Mouse (Mus musculus): ENCODE data around the gene Crnkl1.

- TF ChIP-seq CTCF (IDR thresholded peaks at IDR 0.05; ENCODE audit: control insufficient read depth, insufficient read depth, low read length) (no peak), POLR2A (IDR thresholded peaks at IDR 0.05; ENCODE audit: borderline replicate concordance, control insufficient read depth, low read depth, low read length) (no peak)
Observed at GRCm38 (mm10) chr2:145888766-145889480, 45.9 kb downstream of the Crnkl1 start.
